Mouse (Mus musculus): ENCODE measurements at regions not wholly inside any gene's neighbourhood (a gene's known extent, or its start where the extent isn't known, plus 50 kb on each side); places are given as distances from the start of the nearest gene placed in this dataset.

GRCm38 (mm10) chr17:85823036-85823435, 135.0 kb upstream of the Six2 start:
- DNase-seq = no peak

- no peak for DNase-seq
Measured at GRCm38 (mm10) chr17:85821861-85822260, 133.8 kb upstream of the Six2 start.

- no peak for DNase-seq
Measured at GRCm38 (mm10) chr17:85818098-85818855, 130.2 kb upstream of the Six2 start.

GRCm38 (mm10) chr17:85816521-85816920, 128.4 kb upstream of the Six2 start:
- no peak for DNase-seq

GRCm38 (mm10) chr17:85816056-85816455, 128.0 kb upstream of the Six2 start:
- DNase-seq = no peak

GRCm38 (mm10) chr17:85808580-85808979, 120.5 kb upstream of the Six2 start:
- no peak for DNase-seq

GRCm38 (mm10) chr17:85805726-85806359, 117.8 kb upstream of the Six2 start:
- no peak for DNase-seq

- no peak for DNase-seq
Measured at GRCm38 (mm10) chr17:85804631-85805030, 116.6 kb upstream of the Six2 start.

GRCm38 (mm10) chr17:85801734-85802133, 113.7 kb upstream of the Six2 start:
- DNase-seq = no peak

- no peak for DNase-seq
Measured at GRCm38 (mm10) chr17:85801079-85801605, 113.1 kb upstream of the Six2 start.

- DNase-seq = no peak
Measured at GRCm38 (mm10) chr17:85800357-85801078, 112.4 kb upstream of the Six2 start.

GRCm38 (mm10) chr17:85799865-85800356, 111.8 kb upstream of the Six2 start:
- no peak for DNase-seq

GRCm38 (mm10) chr17:85799081-85799864, 111.2 kb upstream of the Six2 start:
- no peak for DNase-seq

GRCm38 (mm10) chr17:85797755-85798154, 109.7 kb upstream of the Six2 start:
- no peak for DNase-seq

- no peak for DNase-seq
Measured at GRCm38 (mm10) chr17:85795820-85796219, 107.7 kb upstream of the Six2 start.

- no peak for DNase-seq
Measured at GRCm38 (mm10) chr17:85785625-85786294, 97.7 kb upstream of the Six2 start.

GRCm38 (mm10) chr17:85780477-85780876, 92.4 kb upstream of the Six2 start:
- DNase-seq = no peak

GRCm38 (mm10) chr17:85776876-85777275, 88.8 kb upstream of the Six2 start:
- DNase-seq = no peak

- DNase-seq = no peak
Measured at GRCm38 (mm10) chr17:85768341-85768740, 80.3 kb upstream of the Six2 start.

- no peak for DNase-seq
Measured at GRCm38 (mm10) chr17:85767201-85767862, 79.3 kb upstream of the Six2 start.

GRCm38 (mm10) chr17:85766556-85766955, 78.5 kb upstream of the Six2 start:
- no peak for DNase-seq

Measured in thymus, postnatal 36 days (tissue).